Mouse (Mus musculus): ENCODE measurements at regions not wholly inside any gene's neighbourhood (a gene's known extent, or its start where the extent isn't known, plus 50 kb on each side); places are given as distances from the start of the nearest gene placed in this dataset.

GRCm38 (mm10) chr3:156252256-156252861 is 309.2 kb upstream of the Negr1 start:
- Histone ChIP-seq H3K27ac (ENCODE audit: insufficient read depth, low read depth, low read length) (no peak overlapping the region), H3K27me3 (replicated peaks; ENCODE audit: control insufficient read depth, insufficient read depth, low read length) (no peaks in the 10 kb centered on the region), H3K4me3 (ENCODE audit: insufficient read depth, low read depth, low read length) (no peak overlapping the region), H3K36me3 (ENCODE audit: control insufficient read depth, insufficient read depth, low read length) (no peaks in the 10 kb centered on the region), H3K4me1 (ENCODE audit: control insufficient read depth, insufficient read depth, low read length) (no peaks in the 10 kb centered on the region)
- WGBS, result 88% methylated on average over 6 of the region's 6 CpGs
- DNase-seq, result no peak
- TF ChIP-seq CTCF (conservative IDR thresholded peaks at IDR 0.05; ENCODE audit: insufficient read depth, insufficient read length, low read depth, low read length) (no peak), POLR2A (IDR thresholded peaks at IDR 0.05; ENCODE audit: low read depth, low read length) (no peak)

GRCm38 (mm10) chr3:156253172-156253934 is 308.2 kb upstream of the Negr1 start:
- Histone ChIP-seq H3K4me3 (ENCODE audit: insufficient read depth, low read depth, low read length) (no peak overlapping the region), H3K36me3 (ENCODE audit: control insufficient read depth, insufficient read depth, low read length) (no peaks in the 10 kb centered on the region), H3K27ac (ENCODE audit: insufficient read depth, low read depth, low read length) (no peak overlapping the region), H3K27me3 (replicated peaks; ENCODE audit: control insufficient read depth, insufficient read depth, low read length) (no peaks in the 10 kb centered on the region), H3K4me1 (ENCODE audit: control insufficient read depth, insufficient read depth, low read length) (no peaks in the 10 kb centered on the region)
- WGBS, result 70% methylated on average over 7 of the region's 7 CpGs
- TF ChIP-seq POLR2A (IDR thresholded peaks at IDR 0.05; ENCODE audit: low read depth, low read length) (no peak), CTCF (conservative IDR thresholded peaks at IDR 0.05; ENCODE audit: insufficient read depth, insufficient read length, low read depth, low read length) (no peak)
- DNase-seq, result no peak

GRCm38 (mm10) chr3:156256719-156257118 is 304.9 kb upstream of the Negr1 start:
- no peaks in the 10 kb centered on the region for H3K36me3 ChIP-seq (ENCODE audit: control insufficient read depth, insufficient read depth, low read length)
- H3K27me3 ChIP-seq (replicated peaks; ENCODE audit: control insufficient read depth, insufficient read depth, low read length), result no peaks in the 10 kb centered on the region
- WGBS, result 76% methylated on average over 7 of the region's 7 CpGs
- TF ChIP-seq CTCF (conservative IDR thresholded peaks at IDR 0.05; ENCODE audit: insufficient read depth, insufficient read length, low read depth, low read length) (no peak), POLR2A (IDR thresholded peaks at IDR 0.05; ENCODE audit: low read depth, low read length) (no peak)
- H3K4me1 ChIP-seq (ENCODE audit: control insufficient read depth, insufficient read depth, low read length), result no peaks in the 10 kb centered on the region
- H3K27ac ChIP-seq (ENCODE audit: insufficient read depth, low read depth, low read length), result peak overlapping the region; percentile 68; the same call in 1 of the 2 replicates
- peak; percentile 14 for DNase-seq
- H3K4me3 ChIP-seq (ENCODE audit: insufficient read depth, low read depth, low read length), result no peak overlapping the region

- DNase-seq, result no peak
- WGBS, result 92% methylated on average over 6 of the region's 6 CpGs
- TF ChIP-seq CTCF (conservative IDR thresholded peaks at IDR 0.05; ENCODE audit: insufficient read depth, insufficient read length, low read depth, low read length) (no peak), POLR2A (IDR thresholded peaks at IDR 0.05; ENCODE audit: low read depth, low read length) (no peak)
- Histone ChIP-seq H3K4me1 (ENCODE audit: control insufficient read depth, insufficient read depth, low read length) (no peaks in the 10 kb centered on the region), H3K27me3 (replicated peaks; ENCODE audit: control insufficient read depth, insufficient read depth, low read length) (no peaks in the 10 kb centered on the region), H3K27ac (ENCODE audit: insufficient read depth, low read depth, low read length) (no peak overlapping the region), H3K4me3 (ENCODE audit: insufficient read depth, low read depth, low read length) (no peak overlapping the region), H3K36me3 (ENCODE audit: control insufficient read depth, insufficient read depth, low read length) (no peaks in the 10 kb centered on the region)
These were observed 296.9 kb upstream of the Negr1 start for GRCm38 (mm10) chr3:156264654-156265053.

- Histone ChIP-seq H3K4me1 (ENCODE audit: control insufficient read depth, insufficient read depth, low read length) (no peaks in the 10 kb centered on the region), H3K27ac (ENCODE audit: insufficient read depth, low read depth, low read length) (no peak overlapping the region), H3K36me3 (ENCODE audit: control insufficient read depth, insufficient read depth, low read length) (no peaks in the 10 kb centered on the region), H3K4me3 (ENCODE audit: insufficient read depth, low read depth, low read length) (no peak overlapping the region), H3K27me3 (replicated peaks; ENCODE audit: control insufficient read depth, insufficient read depth, low read length) (no peaks in the 10 kb centered on the region)
- no peak for DNase-seq
- TF ChIP-seq POLR2A (IDR thresholded peaks at IDR 0.05; ENCODE audit: low read depth, low read length) (no peak), CTCF (conservative IDR thresholded peaks at IDR 0.05; ENCODE audit: insufficient read depth, insufficient read length, low read depth, low read length) (no peak)
- 46% methylated on average over 4 of the region's 4 CpGs for WGBS
These were observed 293.9 kb upstream of the Negr1 start for GRCm38 (mm10) chr3:156267727-156268126.

GRCm38 (mm10) chr3:156299984-156300770 is 261.4 kb upstream of the Negr1 start:
- no peak overlapping the region for H3K4me3 ChIP-seq (ENCODE audit: insufficient read depth, low read depth, low read length)
- H3K27ac ChIP-seq (ENCODE audit: insufficient read depth, low read depth, low read length), result no peak overlapping the region
- H3K4me1 ChIP-seq (ENCODE audit: control insufficient read depth, insufficient read depth, low read length), result no peaks in the 10 kb centered on the region
- no peaks in the 10 kb centered on the region for H3K36me3 ChIP-seq (ENCODE audit: control insufficient read depth, insufficient read depth, low read length)
- no peaks in the 10 kb centered on the region for H3K27me3 ChIP-seq (replicated peaks; ENCODE audit: control insufficient read depth, insufficient read depth, low read length)
- WGBS, result 65% methylated on average over 3 of the region's 3 CpGs
- TF ChIP-seq POLR2A (IDR thresholded peaks at IDR 0.05; ENCODE audit: low read depth, low read length), result no peak
- DNase-seq, result no peak

GRCm38 (mm10) chr3:156301302-156301701 is 260.3 kb upstream of the Negr1 start:
- H3K4me1 ChIP-seq (ENCODE audit: control insufficient read depth, insufficient read depth, low read length), result no peaks in the 10 kb centered on the region
- H3K27me3 ChIP-seq (replicated peaks; ENCODE audit: control insufficient read depth, insufficient read depth, low read length), result no peaks in the 10 kb centered on the region
- H3K36me3 ChIP-seq (ENCODE audit: control insufficient read depth, insufficient read depth, low read length), result no peaks in the 10 kb centered on the region
- WGBS, result 63% methylated on average over 1 of the region's 1 CpGs
- H3K4me3 ChIP-seq (ENCODE audit: insufficient read depth, low read depth, low read length), result no peak overlapping the region
- H3K27ac ChIP-seq (ENCODE audit: insufficient read depth, low read depth, low read length), result no peak overlapping the region
- TF ChIP-seq CTCF (conservative IDR thresholded peaks at IDR 0.05; ENCODE audit: insufficient read depth, insufficient read length, low read depth, low read length) (no peak), POLR2A (IDR thresholded peaks at IDR 0.05; ENCODE audit: low read depth, low read length) (no peak)
- no peak for DNase-seq
